Mouse (Mus musculus): ENCODE results near the gene Hoxb13.

DNA sequence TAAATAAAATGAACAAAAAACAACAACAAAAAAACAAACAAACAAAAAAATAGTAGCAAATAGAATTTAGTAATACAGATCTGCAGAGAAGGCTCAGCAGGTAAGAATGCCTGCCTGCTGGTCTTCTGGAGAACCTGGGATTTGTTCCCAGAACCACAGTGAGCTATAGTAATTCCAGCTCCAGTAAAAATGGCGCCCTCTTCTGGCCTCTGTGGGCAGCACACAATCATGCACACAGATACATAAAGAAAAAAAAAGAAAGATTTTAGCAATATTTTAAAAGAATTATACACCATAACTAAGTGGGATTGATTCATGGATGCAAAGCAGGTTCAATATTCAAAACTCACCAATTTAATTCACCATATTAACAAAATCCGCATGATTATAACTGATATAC is 29.7 kb downstream of the Hoxb13 start:
- TF ChIP-seq CTCF (IDR thresholded peaks at IDR 0.05; ENCODE audit: borderline replicate concordance, insufficient read depth, low read depth, low read length), result no peak
- no peak for TF ChIP-seq POLR2A (IDR thresholded peaks at IDR 0.05; ENCODE audit: borderline replicate concordance, insufficient read depth, low read length)
